Mouse (Mus musculus) macrophage (primary cell): Measurements from ENCODE around the gene Igf2bp2. TPM values are rescaled to one million over a fixed set of nuclear protein-coding genes. Genes with fewer than 3 reads are reported as not detected.

Experiments
- H3K27ac ChIP-seq: fragments of 350-480 bp; formaldehyde crosslinking; 2 replicates; pipeline ENCODE4 v1.9.0; 2021
- H3K36me3 ChIP-seq: fragments of 350-480 bp; formaldehyde crosslinking; 2 replicates; pipeline ENCODE4 v1.9.0; 2021; ENCODE audit errors: inconsistent target
- H3K4me3 ChIP-seq: fragments of 350-480 bp; formaldehyde crosslinking; 2 replicates; pipeline ENCODE4 v1.9.0; 2021; ENCODE audit errors: inconsistent target
- H3K79me2 ChIP-seq: fragments of 350-480 bp; formaldehyde crosslinking; 2 replicates; pipeline ENCODE4 v1.9.0; 2021; ENCODE audit errors: inconsistent target
- WGBS: methylation state at CpG from one replicate; pipeline ENCODE4 v1.1.7; 2026; ENCODE audit warnings: inconsistent platforms; ENCODE audit not compliant: missing documents; 5-methylcytosine and 5-hydroxymethylcytosine counted together
- polyA plus RNA-seq: library from polyadenylated mRNA; stranded (reverse); fragments of 250-400 nt; gene quantifications from 3 replicates; pipeline ENCODE4 v1.2.4, GENCODE M21; 2018; ENCODE audit warnings: inconsistent platforms

Gene Igf2bp2
- polyA plus RNA-seq, 1 experiment from 2014 or later: 33.5 TPM

DNA sequence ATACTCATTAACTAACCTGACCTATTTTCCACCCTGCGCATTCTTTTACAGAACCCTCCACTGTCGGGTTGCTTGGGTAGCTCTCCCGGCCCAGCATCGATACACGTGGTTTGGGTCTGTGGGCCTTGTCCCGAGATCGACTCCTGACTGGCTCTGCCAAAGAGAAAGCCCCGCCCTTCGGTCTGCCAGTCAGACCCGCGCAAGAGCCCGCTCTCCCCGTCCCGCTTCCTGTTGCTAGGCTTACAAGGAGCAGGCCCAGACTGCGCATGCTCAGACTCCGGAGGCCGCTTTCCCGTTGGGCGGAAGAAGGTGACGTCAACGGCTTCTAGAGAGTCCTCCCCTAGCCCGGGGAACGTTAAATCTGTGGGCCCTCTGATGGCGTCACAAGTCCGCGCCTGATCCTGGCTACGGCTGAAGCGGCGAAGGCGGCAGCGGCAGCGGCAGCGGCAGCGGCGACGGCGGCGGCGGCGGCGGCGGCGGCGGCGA is 154.0 kb downstream of the Igf2bp2 start, which contains the start of gene Senp2:
Gene Senp2 (plus strand): TSS at position 386 of the 486 bp plus-strand sequence.
- 1% methylated on average over 45 of the region's 45 CpGs for WGBS
- Histone ChIP-seq H3K36me3 (no peaks in the 10 kb centered on the region; the same call in 1 of the 2 replicates), H3K4me3 (peak within 1 kb of the TSS; percentile 62), H3K79me2 (peaks cover 44% of the 10 kb centered on the region), H3K27ac (peak within 1 kb of the TSS; percentile 34)

Other genes with a start within 250 kb of the Igf2bp2 start
- 5.9 to 9.7 TPM (median 6.1 TPM) in 3 replicates for gene Tmem41a, start 215.7 kb downstream of the Igf2bp2 start, polyA plus RNA-seq
- gene Liph, start 167.6 kb downstream of the Igf2bp2 start, polyA plus RNA-seq: 0.11 to 0.20 TPM (median 0.19 TPM) in 3 replicates
- 38.2 to 51.7 TPM (median 44.3 TPM) in 3 replicates for gene Senp2, start 153.8 kb downstream of the Igf2bp2 start, polyA plus RNA-seq
- 62.7 to 130 TPM (median 116 TPM) in 3 replicates for gene Tra2b, start 102.7 kb upstream of the Igf2bp2 start, polyA plus RNA-seq